Mouse (Mus musculus): ENCODE measurements around the gene Crtac1.

The Crtac1 gene

DNA sequence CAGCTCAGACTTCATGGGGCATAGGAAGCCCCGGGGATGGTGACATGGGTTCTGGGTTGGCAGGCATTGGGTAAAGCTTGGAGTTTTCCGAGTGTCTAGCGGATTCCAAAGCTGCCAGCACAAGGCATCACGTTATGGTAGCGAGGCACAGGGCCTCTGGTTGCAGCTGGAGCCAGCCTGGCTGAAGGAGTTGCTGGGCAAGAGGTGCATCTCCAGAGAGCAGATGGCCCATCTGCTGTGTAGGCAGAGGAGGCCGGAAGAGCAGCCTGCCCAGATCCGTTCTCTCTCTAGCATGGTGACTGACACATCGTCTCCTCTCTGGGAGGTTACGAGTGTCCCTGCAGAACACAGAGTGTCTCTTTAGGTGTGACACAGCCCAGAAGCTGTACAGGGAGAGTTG lies 103.4 kb downstream of the Crtac1 start:
- no peak for DNase-seq (ENCODE audit: low spot score)

GRCm38 (mm10) chr19:42325894-42326293 lies 105.7 kb downstream of the Crtac1 start:
- DNase-seq (ENCODE audit: low spot score) = peak; percentile 28

- DNase-seq (ENCODE audit: low spot score) = no peak
Observed at GRCm38 (mm10) chr19:42322357-42323090, 109.1 kb downstream of the Crtac1 start.

- no peak for DNase-seq (ENCODE audit: low spot score)
Observed at GRCm38 (mm10) chr19:42321936-42322335, 109.6 kb downstream of the Crtac1 start.

GRCm38 (mm10) chr19:42317648-42318425 lies 113.7 kb downstream of the Crtac1 start:
- no peak for DNase-seq (ENCODE audit: low spot score)

- DNase-seq (ENCODE audit: low spot score) = no peak
Observed at GRCm38 (mm10) chr19:42316998-42317397, 114.6 kb downstream of the Crtac1 start.

DNA sequence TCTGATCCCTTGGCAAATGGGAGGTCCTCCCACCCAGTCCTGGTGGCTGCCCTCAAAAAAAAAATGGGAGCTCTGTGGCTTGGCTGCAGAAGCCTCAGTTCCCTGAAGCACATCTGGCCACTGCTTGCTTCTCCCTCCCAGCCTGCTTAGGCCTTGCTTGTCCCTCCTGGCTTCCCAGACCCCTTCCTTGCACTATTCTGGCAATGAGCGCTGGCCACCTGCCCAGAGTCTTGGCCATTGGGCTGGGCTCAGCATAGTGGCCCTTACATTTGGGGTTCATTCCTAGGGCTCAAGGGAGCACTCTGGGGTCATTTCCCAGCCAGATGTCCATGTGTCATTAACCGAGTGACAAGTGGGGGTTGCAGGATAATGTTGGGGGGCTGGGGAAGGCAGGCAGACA lies 115.1 kb downstream of the Crtac1 start:
- DNase-seq (ENCODE audit: low spot score) = no peak

DNA sequence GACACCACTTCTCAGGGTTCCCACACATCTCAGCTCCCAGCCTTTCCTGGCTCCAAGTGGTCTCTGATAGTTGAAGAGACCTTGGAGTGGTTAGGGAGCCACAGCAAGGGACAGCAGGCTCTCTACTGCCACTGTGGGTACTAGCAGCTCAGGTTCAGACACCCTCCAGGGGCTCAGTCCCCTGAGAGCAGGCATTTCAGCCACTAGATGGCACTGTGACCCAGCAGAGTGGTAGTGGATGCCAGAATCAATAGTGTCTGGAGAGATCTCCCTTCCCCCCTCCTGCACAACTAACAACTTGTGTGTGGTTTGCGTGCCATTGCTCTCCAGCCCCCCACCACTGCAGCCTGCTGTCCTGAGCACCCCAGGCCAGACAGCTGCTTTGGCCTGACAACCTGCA lies 115.7 kb downstream of the Crtac1 start:
- peak; percentile 50 for DNase-seq (ENCODE audit: low spot score)

DNA sequence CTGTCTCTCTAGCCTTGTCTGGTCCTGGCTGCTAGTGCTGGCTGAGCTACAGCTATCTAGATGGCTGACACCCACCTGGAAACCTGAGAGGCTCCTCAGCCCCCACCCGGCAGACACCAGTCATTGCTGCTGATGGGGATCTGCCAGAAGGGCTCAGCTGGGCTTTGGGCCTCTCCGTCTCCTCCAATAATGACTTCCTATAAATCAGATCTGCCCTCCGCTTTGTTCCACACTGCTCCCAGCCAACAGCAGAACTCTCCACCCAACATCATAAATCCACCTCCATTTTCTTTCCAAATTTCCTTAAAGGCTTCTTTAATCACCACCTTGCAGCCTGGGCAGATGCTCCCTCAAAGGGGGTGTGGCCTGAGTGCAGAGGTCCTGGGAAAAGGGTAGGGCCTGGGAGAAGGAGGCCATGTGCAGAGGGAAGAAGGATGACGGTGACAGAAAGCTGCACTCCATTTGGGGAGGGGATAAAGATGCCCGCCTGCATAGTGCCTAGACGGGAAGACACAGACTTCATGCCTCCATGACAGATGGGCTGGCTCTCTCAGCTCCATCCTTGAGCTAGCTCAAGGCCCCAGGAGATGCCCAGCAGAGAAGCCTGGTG lies 116.4 kb downstream of the Crtac1 start:
- DNase-seq (ENCODE audit: low spot score) = no peak

- no peak for DNase-seq (ENCODE audit: low spot score)
Observed at GRCm38 (mm10) chr19:42312191-42312590, 119.4 kb downstream of the Crtac1 start.

DNA sequence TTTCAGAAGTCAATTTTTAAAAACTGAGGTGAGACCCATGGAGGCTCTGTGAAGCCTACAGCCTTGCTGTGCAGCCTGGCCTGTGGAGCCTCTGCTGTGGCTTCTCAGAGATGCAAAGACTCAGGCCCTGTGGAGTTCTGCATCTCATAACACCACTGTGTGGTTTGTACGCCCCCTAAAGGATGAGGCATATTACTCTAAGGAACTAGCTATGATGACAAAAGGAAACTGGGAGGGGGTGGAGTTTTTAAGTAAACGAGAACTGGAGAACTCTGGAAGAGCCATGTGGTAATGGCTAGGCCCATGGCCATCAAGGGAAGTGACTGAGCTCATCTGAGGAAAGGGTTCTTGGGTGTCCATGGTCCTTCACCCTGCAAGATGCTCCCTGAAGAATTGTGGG lies 120.3 kb downstream of the Crtac1 start:
- DNase-seq (ENCODE audit: low spot score) = no peak

- DNase-seq (ENCODE audit: low spot score) = no peak
Observed at GRCm38 (mm10) chr19:42308931-42309330, 122.7 kb downstream of the Crtac1 start.

GRCm38 (mm10) chr19:42307019-42307418 lies 124.6 kb downstream of the Crtac1 start:
- no peak for DNase-seq (ENCODE audit: low spot score)

- no peak for DNase-seq (ENCODE audit: low spot score)
Observed at GRCm38 (mm10) chr19:42306202-42306601, 125.4 kb downstream of the Crtac1 start.

- no peak for DNase-seq (ENCODE audit: low spot score)
Observed at GRCm38 (mm10) chr19:42305746-42306145, 125.8 kb downstream of the Crtac1 start.

- DNase-seq (ENCODE audit: low spot score) = no peak
Observed at GRCm38 (mm10) chr19:42304506-42304905, 127.1 kb downstream of the Crtac1 start.

GRCm38 (mm10) chr19:42303210-42303813 lies 128.3 kb downstream of the Crtac1 start:
- no peak for DNase-seq (ENCODE audit: low spot score)

- no peak for DNase-seq (ENCODE audit: low spot score)
Observed at GRCm38 (mm10) chr19:42293216-42293615, 138.4 kb downstream of the Crtac1 start.

DNA sequence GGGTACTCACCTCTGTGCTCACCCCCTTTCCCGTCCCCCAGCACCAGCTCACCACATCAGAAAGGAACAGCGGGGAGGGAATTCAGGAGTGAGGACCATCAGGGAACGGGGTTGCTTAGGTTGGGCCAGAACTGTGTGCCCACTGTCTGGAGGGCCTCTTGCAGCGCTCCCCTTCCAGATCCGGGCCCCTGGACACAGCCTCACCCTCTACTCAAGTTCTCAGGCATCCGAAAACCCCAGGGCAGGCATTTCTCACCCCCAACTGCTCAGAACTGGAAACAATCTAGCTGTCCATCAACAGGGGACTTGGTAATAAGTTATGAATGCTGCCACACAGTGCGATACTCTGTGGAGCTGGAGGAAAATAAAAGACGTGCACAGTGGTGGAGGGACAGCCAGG lies 139.5 kb downstream of the Crtac1 start:
- DNase-seq (ENCODE audit: low spot score) = no peak

- DNase-seq (ENCODE audit: low spot score) = no peak
Observed at GRCm38 (mm10) chr19:42290954-42291661, 140.5 kb downstream of the Crtac1 start.

DNA sequence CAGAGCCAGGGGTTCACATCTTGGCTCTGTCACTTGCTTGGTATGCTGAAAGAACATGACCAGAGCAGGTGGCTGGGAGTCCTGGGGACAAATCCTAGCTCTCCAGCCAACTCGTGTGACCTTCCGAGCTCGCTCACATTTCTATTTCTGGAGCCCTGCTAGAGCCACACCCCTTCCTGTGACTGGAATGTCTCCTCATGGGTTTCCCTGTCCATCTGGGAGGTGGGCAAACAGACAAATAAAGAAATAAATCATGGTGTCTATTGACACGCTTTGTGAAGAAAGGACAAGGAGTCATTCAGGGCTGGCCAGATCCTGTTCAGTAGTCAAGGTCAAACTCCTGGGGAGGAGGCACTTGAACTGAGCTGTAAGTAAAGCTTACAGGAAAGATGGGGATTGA lies 143.2 kb downstream of the Crtac1 start:
- DNase-seq (ENCODE audit: low spot score) = no peak

- no peak for DNase-seq (ENCODE audit: low spot score)
Observed at GRCm38 (mm10) chr19:42284178-42284577, 147.4 kb downstream of the Crtac1 start.

All from lung, postnatal 25 days (tissue).